Mouse (Mus musculus) layer of hippocampus, postnatal 14 days (tissue): ENCODE measurements around the gene Nckap5l. TPM values are rescaled to one million over a fixed set of nuclear protein-coding genes. Genes with fewer than 3 reads are reported as not detected.
A peak's percentile ranks its signal among the peaks of the same experiment; 100 is the strongest.

Experiments used
- DNase-seq, 2 experiments: peaks; one replicate each; pipeline ENCODE4 v3.0.0; 2021 to 2022; ENCODE audit warnings: low spot score in 2 of 2, mixed read lengths in 1 of 2
- total RNA-seq, 2 experiments: library from RNA; stranded (reverse); gene quantifications; 2 replicates each; pipeline ENCODE4 v1.2.3; 2021

Gene Nckap5l
- total RNA-seq, 2 experiments from 2014 or later, result 29.1 to 34.9 TPM

DNA sequence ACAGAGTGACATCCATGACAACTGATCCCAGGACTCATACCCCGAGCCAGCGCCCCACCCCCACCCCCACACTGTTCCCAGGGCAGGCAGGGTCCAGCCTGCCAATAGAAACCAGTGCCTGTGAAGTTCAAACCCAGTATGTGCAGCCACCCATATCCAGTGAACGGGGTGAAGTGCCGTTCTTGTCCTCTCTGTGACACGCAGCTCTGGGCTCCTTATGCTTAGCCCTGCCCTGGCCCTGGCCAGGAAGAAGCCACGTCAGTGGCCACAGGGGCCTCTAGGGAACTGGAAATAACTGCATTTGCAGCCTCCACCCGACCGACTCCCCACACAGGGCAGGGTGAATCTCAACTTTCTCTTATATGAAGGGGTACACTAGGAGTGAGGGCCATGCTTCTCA, 25.6 kb downstream of the Nckap5l start:
- DNase-seq, result no peak

GRCm38 (mm10) chr15:99431504-99431903, 26.0 kb downstream of the Nckap5l start:
- no peak for DNase-seq

DNA sequence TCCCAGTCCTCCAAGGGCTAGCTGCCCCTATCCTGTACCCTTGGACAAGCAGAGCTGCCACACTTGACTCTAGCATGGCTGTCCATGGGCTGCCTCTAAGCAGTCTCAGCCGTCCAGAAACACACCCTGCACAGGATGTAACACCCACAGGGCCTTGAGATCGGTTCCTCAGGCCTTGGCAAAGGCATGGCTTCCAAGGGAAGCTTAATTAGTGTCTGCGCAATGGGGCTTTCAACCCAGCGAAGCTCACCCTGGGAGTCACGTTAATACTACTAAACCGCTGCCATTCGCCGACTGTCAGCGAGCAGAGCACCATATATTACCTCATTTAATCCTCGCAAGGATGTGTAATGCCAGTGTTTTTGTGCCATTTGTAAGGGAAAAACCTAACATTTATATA, 26.5 kb downstream of the Nckap5l start:
- DNase-seq, result no peak

DNA sequence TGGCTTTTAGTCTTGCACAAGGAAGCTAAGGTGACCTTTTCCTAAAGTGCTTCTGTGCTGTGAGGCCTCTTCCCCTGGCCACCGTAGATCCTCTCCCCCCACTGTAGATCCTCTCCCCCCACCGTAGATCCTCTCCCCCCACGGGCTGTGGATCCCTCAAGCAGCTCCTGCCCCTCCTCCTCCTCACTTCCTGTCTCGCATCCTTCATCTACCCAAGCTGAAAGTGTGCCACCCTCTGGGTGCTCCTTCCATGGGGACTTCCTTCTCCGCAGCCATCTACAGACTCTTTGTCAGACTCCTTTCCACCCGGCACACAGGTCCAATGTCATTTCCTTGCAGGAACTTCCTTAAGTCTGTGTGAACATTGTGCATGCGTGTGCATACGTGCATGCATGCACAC, 27.2 kb downstream of the Nckap5l start:
- no peak for DNase-seq

- no peak for DNase-seq
Measured at GRCm38 (mm10) chr15:99423884-99424283, 33.7 kb downstream of the Nckap5l start.

DNA sequence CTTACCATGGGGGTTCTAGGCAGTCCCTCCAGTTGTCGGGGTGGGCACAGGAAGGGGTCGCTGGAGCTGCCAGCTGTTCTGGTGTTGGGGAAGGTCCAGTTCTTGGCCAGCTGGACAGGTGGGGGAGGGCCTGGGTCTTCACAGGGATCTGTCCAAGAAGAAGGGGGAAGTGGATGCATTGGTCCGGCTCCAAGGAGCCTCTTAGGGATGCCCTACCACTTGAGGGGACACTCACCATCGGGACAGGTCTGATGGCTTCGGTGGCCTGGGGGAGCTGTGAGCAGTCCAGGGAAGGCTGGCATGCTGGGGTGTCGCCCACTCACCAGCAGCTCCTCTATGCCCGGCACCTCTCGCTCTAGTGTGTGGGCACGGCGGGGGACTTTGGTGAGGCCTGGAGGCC, 34.4 kb downstream of the Nckap5l start:
- DNase-seq, result no peak

DNA sequence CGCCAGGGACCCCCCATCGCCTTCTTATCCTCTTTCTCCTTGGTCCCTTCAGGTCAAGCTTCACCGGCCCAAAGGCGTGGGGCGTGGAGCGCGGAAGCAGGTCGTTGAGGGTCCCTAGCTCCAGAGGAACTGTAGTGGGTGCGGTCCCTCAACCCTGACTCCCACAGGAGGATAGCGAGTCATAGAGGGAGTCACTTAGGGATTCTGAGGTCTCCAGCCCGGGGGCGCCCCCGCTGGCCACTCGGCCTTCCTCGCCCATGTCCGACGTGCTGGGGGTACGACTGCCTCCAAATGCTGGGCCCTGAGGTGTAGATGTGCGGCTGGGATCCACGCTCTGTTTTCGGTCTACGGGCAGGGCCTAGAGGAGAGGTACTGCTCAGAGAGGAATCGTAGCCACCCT, 35.0 kb downstream of the Nckap5l start:
- DNase-seq, result no peak

DNA sequence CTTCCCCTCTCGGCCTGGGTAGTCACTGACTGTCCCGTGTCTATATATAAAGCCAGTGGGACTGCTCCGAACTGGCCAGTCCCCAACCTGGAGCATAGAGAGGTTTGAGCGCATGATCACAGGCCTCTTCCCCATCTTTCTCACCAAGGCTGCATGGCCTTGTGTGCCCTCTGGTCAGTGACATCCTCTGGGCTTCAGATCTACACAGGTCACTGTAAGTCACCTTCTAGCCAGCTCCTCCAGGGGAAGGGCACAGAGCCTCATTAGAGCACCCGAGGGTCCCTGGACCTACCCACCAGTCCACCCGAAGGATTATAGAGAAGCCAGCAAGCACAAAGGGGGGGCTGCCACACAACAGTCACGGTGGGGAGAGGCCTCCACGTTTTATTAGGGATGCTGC, 35.9 kb downstream of the Nckap5l start:
- no peak for DNase-seq

DNA sequence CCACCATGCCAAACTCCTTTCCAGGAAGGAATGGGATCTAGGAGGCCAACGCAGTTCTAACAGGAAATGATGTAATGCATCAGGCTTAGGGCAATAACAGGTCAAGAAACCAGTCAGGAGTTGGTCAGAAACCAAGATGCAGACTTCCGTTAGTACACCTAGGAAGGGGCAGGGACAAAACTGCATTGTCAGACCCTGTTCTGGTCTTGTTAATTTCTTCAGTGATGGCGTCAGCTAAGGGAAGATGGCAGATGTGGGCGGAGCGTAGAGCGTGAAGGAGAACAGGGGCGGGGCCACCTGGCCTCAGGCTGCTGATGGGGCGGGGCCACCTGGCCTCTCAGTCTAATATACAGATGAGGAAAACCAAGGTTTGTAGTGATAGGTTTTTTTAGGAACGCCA, 36.4 kb downstream of the Nckap5l start:
- no peak for DNase-seq

DNA sequence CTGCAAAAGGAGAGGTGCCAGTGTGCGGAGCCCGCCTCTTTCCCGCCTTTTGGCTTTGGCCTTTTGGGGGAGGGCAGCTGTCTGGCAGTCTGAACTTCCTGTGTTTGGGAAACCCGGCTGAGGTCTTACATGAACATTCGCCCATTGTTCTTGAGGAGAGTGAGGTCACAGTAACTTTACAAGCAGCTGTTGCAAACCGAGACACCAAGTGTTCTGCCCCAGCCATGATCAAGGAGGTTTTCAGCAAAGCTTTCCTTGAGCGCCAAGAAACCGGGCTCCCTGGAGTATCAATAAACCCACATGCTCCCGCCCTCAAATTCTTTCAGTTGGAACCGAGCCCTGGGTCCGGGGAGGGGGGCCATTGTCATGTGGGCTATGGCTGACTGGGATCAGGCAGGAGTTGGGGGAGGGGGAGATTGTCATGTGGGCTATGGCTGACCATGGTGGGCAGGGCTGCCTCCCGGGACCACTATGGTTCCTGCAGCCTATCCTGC, 37.0 kb downstream of the Nckap5l start:
- peak; percentile 42 for DNase-seq

DNA sequence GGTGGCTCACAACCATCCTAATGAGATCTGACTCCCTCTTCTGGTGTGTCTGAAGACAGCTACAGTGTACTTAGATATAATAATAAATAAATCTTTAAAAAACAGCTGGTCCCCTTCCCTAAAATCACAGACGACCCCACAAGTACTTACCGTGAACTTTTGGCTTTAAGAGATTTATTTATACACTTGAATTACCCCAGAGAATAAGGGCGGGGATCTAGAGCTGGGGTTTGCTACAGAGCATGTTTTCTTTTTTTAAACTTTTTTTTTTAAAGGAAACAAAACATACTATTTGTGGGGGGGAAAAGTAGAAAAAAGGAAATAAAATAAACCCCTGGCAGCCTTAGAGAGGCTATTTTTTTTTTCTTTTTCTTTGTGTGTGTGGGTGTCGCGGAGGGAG, 37.4 kb downstream of the Nckap5l start:
- DNase-seq, result no peak

- no peak for DNase-seq
Measured at GRCm38 (mm10) chr15:99417692-99418271, 39.8 kb downstream of the Nckap5l start.

- no peak for DNase-seq
Measured at GRCm38 (mm10) chr15:99416957-99417356, 40.6 kb downstream of the Nckap5l start.

- peak; percentile 83 to 89 for DNase-seq
Measured at GRCm38 (mm10) chr15:99416348-99416882, 41.1 kb downstream of the Nckap5l start.

DNA sequence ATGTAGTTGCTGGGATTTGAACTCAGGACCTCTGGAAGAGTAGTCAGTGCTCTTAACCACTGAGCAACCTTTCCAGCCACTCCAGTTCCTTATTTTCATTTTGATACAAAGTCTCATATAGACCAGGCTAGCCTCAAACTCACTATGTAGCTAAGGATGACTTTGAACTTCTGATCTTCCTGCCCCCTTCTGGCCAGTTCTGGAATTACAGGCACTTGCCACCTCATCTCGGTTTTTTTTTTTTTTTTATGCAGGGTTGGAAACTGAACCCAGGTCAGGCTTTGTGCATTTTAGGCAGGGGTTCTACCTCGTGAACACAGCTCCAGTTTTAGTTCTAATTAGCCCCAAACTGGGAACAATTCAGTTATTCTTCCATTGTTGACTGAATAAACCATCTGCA, 41.8 kb downstream of the Nckap5l start:
- DNase-seq, result peak; percentile 41

DNA sequence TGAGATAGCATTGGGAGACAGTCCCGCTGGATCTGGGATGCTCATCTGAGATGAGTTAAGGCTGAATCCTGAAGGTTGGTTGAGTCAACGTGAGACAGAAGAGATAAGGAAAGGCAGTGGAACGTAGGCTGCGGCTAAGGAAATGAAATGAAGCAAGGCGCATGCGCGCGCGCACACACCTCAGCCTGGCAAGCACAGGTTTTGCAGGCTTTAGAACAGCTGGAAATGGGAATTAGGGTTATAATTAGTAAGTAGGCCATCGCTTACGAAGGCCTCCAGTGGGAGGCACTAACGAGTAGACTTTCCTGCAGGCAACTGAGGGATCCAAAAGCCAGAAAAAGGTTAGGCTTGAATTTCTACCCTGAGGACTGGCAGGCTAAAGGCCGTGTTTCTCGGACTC, 45.8 kb downstream of the Nckap5l start:
- no peak for DNase-seq

DNA sequence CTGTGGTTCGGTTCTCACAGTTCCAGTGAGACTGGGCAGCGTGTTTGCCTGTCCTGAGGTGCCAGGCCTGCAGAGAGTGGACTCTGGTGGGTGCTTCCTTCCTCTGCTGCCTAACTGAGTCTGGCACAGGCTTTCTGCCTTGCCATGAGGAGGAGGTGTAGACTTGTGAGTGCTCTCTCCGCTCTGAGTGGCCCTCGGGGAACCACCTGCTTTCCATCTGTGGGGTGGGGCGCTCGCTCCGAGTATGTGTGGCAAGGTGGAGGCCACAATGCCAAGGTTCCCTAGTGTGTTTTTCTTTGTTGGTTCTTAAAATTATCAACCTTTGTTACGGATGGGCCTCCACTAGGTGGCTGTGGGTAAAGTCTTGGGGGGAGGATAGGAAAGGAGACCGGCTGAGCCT, 48.7 kb downstream of the Nckap5l start:
- no peak for DNase-seq

DNA sequence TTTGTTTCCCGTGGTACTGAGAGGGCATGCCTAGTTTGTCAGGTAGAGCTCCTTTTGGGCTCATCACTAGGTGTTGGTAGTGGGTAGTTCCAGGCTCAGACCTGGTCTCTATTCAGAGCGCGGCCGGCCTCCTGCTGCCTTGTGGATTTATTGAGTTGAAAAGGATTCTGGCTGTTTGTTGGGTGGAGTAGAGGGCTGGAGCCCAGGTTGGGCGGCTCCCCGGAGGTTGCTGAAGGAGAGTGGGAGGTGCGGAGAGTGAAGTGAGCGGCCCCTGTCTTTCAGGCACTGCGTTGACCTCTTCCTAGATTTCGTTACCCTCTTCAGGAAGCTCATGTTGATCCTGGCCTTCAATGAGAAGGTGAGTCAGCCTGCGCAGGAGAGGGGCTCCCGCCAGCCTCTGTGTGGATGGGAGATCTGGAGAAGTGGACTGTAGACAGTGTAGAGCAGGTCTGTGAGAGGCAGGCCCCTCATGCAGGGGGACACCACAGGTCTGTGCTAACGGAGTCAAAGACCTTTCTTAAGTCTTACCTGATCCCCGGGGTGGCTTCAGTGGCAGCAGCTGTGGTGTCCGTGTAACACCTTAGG, 50.5 kb downstream of the Nckap5l start:
- no peak for DNase-seq

DNA sequence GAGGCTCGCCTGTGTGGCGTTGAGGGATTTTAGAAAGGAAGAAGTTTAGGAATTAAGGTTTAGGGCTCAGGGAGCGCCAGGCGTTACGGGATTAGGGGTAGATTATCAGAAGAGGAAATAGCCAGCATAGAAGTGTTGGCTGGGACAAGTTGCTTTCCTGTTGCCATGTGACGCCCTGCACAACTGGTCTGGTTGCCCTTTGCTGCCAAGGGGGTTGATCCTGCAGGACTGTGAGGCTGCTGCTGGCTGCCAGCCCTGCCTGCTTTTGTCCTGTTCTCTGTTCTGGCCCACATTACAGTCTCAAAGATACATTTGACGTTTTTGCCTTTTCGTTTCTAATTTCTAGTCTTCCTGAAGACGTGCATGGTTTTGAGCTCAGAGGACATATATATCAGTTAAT, 52.4 kb downstream of the Nckap5l start:
- no peak for DNase-seq

- no peak for DNase-seq
Measured at GRCm38 (mm10) chr15:99403159-99403889, 54.2 kb downstream of the Nckap5l start.

DNA sequence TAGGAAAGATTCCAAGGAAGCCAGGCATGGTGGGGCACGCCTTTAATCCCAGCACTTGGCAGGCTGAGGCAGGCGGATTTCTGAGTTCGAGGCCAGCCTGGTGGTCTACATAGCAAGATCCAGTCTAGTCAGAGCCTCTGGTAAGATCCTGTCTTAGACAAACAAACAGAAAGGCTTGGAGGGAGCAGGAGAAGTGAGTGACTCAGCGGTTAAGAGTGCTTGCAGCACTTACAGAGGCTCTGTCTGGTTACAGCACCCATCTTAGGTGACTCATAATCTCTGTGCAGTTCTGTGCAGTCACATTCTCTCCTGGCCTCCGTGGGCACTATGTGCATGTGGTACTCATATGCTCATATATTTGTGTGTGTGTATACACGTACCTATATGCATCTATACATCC, 56.9 kb downstream of the Nckap5l start:
- DNase-seq, result no peak

- DNase-seq, result no peak
Measured at GRCm38 (mm10) chr15:99399503-99400245, 57.9 kb downstream of the Nckap5l start.
